Mouse (Mus musculus): ENCODE measurements around the gene Tcaf1. TPM values are rescaled to one million over a fixed set of nuclear protein-coding genes. Genes with fewer than 3 reads are reported as not detected.

Tcaf1 gene
- total RNA-seq, 2 experiments from 2014 or later: 265 to 270 TPM

Other genes with a start within 250 kb of the Tcaf1 start
- gene Olfr458, start 244.9 kb downstream of the Tcaf1 start, total RNA-seq (2021): not detected
- not detected for gene Olfr457, start 233.8 kb downstream of the Tcaf1 start, total RNA-seq (2021)
- gene Olfr456, start 222.9 kb downstream of the Tcaf1 start, total RNA-seq (2021): not detected
- not detected for gene Olfr455, start 162.5 kb downstream of the Tcaf1 start, total RNA-seq (2021)
- not detected for gene Tcaf3, start 112.4 kb downstream of the Tcaf1 start, total RNA-seq (2021)
- 1 to 10 TPM; 1.3 to 1.6 TPM for gene Tcaf2, start 64.8 kb downstream of the Tcaf1 start, total RNA-seq (2021)
- gene Olfr453, start 29.3 kb upstream of the Tcaf1 start, total RNA-seq (2021): not detected
- not detected for gene Olfr38, start 46.3 kb upstream of the Tcaf1 start, total RNA-seq (2021)
- gene Olfr452, start 75.0 kb upstream of the Tcaf1 start, total RNA-seq (2021): not detected
- not detected for gene Olfr450, start 101.9 kb upstream of the Tcaf1 start, total RNA-seq (2021)
- gene Olfr449, start 124.3 kb upstream of the Tcaf1 start, total RNA-seq (2021): not detected
- not detected for gene Olfr448, start 180.4 kb upstream of the Tcaf1 start, total RNA-seq (2021)
- gene Olfr447, start 198.8 kb upstream of the Tcaf1 start, total RNA-seq (2021): not detected
- gene Olfr446, start 211.3 kb upstream of the Tcaf1 start, total RNA-seq (2021): not detected
- not detected for gene Olfr444, start 239.0 kb upstream of the Tcaf1 start, total RNA-seq (2021)